Mouse (Mus musculus): ENCODE data around the gene Mrps10.
"Not testable (repeated sequence)": the region's sequence is repeated elsewhere in the genome, so short reads cannot be mapped to it uniquely, and the experiment has no call there.

Gene Mrps10

GRCm38 (mm10) chr17:47383266-47383665 lies 14.6 kb downstream of the Mrps10 start:
- no peak for DNase-seq

DNA sequence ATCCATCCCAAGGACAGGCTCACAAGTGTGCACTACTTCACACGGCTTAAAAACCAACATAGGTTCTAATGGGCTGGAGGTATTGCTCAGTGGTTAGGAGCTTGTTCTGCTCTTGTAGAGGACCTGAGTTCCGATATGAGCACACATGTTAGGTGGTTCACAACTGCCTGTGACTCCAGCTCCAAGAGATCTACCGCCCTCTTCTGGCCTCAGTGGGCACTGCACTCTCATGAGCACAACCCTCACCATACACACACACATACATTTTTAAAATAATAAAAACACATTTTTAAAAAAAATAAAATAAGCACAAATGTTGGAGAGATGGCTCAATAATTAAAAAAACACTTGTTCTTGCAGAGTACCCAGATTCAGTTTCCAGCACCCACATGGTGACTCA lies 15.4 kb downstream of the Mrps10 start:
- DNase-seq, result no peak

GRCm38 (mm10) chr17:47385145-47385544 lies 16.5 kb downstream of the Mrps10 start, which contains the start of gene Guca1b:
Guca1b (plus strand) TSS chr17:47385393.
- DNase-seq, result no peak

DNA sequence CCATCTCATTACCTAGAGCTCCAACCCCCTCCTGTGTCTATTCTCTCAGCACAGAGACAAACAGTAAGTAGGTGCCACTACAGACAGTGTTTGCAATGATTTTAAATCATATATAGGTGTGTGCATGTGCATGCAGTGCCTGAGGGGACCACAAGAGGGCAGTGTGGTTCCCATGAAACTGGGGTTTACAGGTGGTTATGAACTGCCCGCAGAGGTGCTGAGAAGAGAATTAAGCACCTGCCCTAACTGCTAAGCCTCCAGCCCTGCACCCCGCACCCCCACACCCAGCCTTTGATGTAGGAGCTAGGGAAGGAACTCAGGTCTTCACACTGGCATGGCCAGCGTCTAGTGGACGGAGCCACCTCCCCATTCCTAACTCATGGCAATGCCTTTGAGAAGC lies 18.0 kb downstream of the Mrps10 start:
- peak; percentile 24 to 25 for DNase-seq

- DNase-seq, result no peak
Observed at GRCm38 (mm10) chr17:47394223-47394869, 25.7 kb downstream of the Mrps10 start.

DNA sequence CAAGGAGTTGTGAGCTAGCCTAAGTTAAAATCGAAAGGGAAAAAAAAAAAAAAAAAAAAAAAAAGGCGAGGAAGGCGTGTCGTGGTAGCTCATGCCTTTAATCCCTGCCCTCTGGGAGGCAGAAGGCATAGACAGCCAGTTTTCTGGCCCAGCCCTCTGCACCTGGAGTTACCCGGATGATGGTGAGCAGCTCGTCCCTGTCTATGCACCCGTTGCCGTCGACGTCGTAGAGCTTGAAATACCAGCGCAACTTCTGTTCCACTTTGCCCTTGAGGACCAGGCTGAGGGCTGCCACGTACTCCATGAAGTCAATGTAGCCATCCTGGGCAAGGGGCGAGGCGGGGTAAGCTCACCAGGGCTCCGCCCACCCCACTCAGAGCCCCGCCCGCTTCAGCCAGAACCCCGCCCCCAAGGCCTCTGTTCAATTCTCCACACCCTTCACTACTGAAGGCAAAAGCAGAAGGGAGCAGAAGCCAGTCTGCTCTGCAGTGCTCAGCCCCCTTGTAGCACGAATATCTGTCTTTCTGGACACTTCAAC lies 26.8 kb downstream of the Mrps10 start:
- DNase-seq, result peak; percentile 19

DNA sequence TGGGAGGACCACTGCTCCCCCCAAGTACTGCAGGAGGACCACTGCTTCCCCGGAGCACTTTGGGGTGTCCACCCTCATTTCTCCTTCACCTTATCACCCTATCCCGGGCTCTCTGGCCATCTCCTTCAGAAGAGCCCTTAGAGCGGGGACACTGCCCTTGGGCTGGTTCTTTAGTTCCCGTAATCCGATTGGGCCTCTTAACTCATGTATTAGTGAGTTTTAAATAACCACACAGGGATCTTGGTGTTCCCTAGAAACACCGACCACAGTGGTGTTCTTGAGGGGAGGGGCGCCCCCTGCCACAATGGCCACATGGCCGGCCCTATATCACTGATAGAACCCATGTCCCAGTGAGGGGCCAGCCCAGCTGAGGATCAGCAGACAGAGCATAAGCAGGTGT lies 30.4 kb downstream of the Mrps10 start:
- DNase-seq, result no peak

DNA sequence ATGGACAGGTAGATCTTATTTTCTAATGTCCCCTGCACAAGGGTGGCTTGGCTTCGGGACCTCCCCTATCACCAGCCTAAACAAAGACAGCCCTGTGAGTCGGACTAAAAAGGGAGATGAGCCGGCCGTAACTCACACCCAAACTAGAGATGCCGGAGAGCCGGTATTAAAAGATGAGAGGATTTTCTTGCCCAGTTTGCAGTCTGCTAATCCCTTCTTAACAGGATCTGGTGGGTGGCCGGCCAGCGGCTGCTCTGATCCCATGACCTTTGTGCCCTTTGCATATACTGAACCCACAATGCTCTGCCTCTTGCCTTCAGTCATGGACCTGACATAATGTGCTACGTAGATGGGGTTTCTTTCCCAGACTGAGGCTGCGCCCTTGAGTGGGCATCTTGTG lies 31.8 kb downstream of the Mrps10 start, which contains the start of gene Guca1a:
Gene Guca1a, minus strand, starts transcription at position 134 of the 400 bp plus-strand sequence.
- no peak for DNase-seq

GRCm38 (mm10) chr17:47407717-47408557 lies 39.2 kb downstream of the Mrps10 start:
- DNase-seq, result no peak

DNA sequence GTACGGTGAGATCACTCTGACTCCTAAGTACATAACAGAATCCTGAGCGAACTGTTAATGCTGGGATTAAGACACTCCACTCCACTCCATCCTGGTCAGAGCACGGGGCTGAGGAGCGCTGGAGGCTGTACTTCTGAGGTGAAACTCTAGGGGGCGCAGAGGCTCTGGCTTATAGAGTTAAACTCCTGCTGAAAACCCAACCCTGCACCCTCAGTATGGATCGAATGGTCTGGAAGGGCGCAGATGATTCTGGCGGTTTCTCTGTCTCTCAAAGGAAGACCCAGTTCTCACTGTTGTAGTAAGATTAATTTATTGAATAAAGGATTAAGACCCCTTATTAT lies 39.8 kb downstream of the Mrps10 start:
- DNase-seq, result peak in 1 of 2 experiments; percentile 18

DNA sequence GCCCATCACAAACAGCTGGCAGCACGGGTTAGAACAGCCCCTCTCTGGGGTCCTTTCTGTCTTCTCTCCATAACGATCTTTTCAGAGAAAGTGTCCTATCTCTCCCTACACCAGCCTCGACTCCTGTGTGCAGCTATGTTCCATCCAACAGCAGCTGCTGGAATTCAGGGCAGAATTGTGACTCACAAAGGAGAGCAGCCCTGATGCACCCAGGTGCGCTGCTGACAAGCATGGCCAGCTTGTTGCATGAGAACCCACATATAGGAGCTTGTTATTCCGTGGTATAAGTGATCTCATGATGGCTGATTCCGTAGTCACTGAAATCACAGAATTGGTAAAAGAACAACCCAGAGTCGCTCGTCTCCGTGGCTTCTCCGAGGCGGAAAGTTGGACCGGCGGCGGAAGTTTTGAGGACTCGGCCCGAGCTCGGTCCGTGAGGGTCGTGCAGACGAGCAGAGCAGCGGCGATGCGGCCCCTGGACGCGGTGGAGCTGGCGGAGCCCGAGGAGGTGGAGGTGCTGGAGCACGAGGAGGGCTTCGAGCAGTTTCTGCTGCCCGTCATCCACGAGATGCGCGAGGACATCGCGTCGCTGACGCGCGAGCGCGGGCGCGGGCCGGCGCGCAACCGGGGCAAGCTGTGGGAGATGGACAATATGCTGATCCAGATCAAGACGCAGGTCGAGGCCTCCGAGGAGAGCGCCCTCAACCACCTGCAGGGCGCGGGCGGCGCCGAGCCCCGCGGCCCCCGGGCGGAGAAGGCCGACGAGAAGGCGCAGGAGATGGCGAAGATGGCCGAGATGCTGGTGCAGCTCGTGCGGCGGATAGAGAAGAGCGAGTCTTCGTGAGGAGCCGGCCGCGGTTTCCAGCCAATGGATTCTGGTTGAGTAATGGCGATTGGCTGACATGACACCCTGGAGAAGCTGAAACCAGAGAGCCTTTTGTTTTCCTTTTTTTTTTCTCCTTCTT lies 41.5 kb downstream of the Mrps10 start:
- peak in 1 of 2 experiments; percentile 20 for DNase-seq

DNA sequence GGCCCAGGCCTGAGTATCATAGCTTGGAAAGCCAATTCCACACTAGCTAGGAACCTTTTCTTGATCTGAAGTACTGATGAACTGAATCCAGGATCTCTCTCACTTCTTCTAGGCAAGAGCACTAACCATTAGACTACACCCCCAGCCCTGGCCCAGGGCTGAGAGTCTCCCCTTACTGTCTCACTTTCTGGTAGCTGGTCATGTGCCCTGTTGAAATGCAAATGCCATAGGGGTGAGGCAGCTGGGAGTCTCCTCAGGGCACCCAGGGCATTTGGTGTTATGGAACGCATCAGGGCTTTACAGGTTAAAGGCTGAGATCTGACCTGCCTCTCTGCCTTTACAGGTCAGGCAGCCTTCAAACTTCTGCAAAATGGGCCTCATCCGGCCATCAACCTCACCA lies 51.5 kb downstream of the Mrps10 start:
- DNase-seq, result no peak

DNA sequence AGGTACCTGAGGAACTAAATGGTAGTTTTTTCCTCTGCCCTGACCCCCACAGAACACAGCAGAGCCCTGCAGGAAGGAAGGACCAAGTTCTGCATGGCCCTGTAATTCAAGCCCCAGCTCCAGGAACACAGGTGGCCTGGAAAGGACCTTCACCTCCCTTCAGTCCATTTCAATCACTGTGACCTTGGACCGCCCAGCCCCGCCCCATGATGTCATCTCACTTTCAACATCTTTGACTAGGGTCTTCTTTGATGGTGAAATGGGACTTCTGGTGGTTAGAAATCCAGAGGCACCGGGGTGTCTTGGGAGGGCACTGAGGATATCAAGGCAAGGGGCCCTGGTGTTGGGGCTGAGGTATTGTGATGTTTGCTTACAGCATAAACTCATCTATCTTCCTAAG lies 52.9 kb downstream of the Mrps10 start:
- DNase-seq, result no peak

- not testable (repeated sequence) for DNase-seq
Observed at GRCm38 (mm10) chr17:47422616-47423015, 53.9 kb downstream of the Mrps10 start.

DNA sequence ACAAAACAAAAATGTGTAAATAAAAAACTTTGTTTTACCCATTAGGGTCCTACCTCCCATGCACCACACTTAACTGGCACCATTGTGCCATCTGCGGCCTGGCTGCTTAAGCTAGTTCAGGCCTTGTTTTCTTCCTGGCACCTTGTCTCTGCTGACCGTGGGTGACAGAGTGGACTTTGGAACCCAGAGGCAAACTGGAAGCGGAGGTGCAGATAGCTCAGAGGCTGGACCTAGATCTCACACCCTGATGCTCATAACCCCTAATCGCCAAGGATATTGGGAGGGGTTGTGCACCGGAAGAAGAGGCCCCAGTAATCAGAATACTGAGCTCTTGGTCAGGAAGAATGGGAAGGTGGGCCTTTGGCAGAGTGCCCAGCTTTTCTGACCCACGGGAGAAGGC lies 55.5 kb downstream of the Mrps10 start:
- no peak for DNase-seq

DNA sequence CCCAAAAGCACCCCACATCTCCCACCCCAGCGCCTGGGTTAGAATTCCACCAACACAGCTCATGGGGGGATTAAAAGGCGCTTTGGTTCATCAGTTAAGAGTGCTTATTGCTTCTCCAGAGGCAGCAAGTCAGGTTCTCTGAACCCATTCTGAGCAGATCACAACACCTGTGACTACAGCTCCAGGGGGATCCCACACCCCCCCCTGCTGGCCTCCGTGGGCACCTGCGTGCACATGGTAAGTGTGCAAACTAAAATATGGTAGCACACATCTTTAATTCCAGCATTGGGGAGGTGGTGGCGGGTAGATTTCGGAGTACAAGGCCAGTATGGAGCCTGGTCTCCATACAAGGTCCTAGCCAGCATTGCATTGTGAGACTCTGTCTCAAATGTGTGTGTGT lies 58.6 kb downstream of the Mrps10 start:
- DNase-seq, result no peak

GRCm38 (mm10) chr17:47428831-47429304 lies 60.2 kb downstream of the Mrps10 start:
- DNase-seq, result no peak

DNA sequence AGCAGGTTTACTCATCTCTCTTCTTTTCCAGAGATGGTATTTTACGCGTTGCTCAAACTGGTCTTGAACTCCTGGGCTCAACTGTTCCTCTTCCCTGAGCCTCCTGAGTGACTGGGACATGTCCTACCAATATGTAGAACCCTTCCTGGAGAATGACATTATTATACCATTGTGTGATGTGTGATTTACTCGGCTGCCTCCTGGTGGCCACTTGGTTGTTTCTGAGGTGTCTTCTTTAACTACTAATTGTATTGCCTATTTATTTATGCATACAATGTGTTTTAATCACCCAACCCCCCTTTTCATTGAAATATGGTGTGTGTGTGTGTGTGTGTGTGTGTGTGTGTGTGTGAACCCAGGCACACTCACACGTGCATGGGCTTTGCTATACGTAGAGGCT lies 62.1 kb downstream of the Mrps10 start:
- no peak for DNase-seq

Data from thymus, adult 18-20 months (tissue).